Mouse (Mus musculus): Measurements from ENCODE around the gene Kif16b.

DNA sequence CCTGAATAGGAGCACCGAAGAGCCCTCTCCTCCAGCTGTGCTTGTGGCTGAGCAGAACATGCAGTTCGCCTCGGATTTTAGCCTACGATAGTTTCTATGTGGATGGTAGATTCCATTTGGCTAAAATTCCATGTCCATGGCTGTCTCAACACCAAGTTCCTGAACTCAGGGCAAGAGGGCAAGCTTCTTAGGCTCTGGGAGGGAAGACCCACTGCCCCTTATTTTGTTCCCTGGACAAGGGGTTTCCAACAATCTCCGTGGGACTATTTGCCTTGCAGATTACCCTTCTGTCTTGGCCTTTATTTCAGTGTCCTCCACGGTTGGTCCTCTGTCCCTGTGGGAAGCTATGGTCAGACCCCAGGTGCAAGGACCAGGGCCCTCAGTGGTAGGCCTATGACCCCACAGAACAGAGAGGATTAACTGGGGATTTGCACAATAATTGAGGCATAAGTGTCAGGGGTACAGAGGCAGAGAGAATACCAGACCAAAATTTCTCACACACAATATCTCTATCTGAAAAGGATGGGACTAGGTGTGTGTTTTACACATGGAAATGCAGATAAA lies 267.3 kb downstream of the Kif16b start:
- no peak for TF ChIP-seq CTCF (conservative IDR thresholded peaks at IDR 0.05 in 1 of 2, IDR thresholded peaks at IDR 0.05 in 1 of 2; ENCODE audit: low read depth in 2 of 2, low read length in 2 of 2)
- TF ChIP-seq ZC3H11A (IDR thresholded peaks at IDR 0.05; ENCODE audit: low read depth, low read length) = no peak
- TF ChIP-seq ELF1 (IDR thresholded peaks at IDR 0.05; ENCODE audit: low read depth, low read length) = no peak
- TF ChIP-seq SIN3A (IDR thresholded peaks at IDR 0.05; ENCODE audit: low read length) = no peak
- no peak for TF ChIP-seq MEF2A (IDR thresholded peaks at IDR 0.05; ENCODE audit: borderline replicate concordance, low read depth, low read length)
- TF ChIP-seq EP300 (IDR thresholded peaks at IDR 0.05; ENCODE audit: low read length) = no peak
- no peak for TF ChIP-seq BHLHE40 (IDR thresholded peaks at IDR 0.05; ENCODE audit: low read depth, low read length)
- no peak for TF ChIP-seq POLR2A (IDR thresholded peaks at IDR 0.05; ENCODE audit: low read depth, low read length)
- TF ChIP-seq POLR2AphosphoS2 (IDR thresholded peaks at IDR 0.05; ENCODE audit: low read depth, low read length) = no peak
- no peak for TF ChIP-seq MAFK (IDR thresholded peaks at IDR 0.05; ENCODE audit: insufficient replicate concordance, low read length)
- TF ChIP-seq MAX (IDR thresholded peaks at IDR 0.05; ENCODE audit: low read length) = no peak
- no peak for TF ChIP-seq USF2 (conservative IDR thresholded peaks at IDR 0.05; ENCODE audit: low read depth, low read length)
- no peak for TF ChIP-seq MXI1 (IDR thresholded peaks at IDR 0.05; ENCODE audit: low read depth, low read length)
- TF ChIP-seq KAT2A (IDR thresholded peaks at IDR 0.05; ENCODE audit: insufficient replicate concordance, low read length) = no peak

All from CH12.LX (cell line).